Mouse (Mus musculus): ENCODE measurements at regions not wholly inside any gene's neighbourhood (a gene's known extent, or its start where the extent isn't known, plus 50 kb on each side); places are given as distances from the start of the nearest gene placed in this dataset.

DNA sequence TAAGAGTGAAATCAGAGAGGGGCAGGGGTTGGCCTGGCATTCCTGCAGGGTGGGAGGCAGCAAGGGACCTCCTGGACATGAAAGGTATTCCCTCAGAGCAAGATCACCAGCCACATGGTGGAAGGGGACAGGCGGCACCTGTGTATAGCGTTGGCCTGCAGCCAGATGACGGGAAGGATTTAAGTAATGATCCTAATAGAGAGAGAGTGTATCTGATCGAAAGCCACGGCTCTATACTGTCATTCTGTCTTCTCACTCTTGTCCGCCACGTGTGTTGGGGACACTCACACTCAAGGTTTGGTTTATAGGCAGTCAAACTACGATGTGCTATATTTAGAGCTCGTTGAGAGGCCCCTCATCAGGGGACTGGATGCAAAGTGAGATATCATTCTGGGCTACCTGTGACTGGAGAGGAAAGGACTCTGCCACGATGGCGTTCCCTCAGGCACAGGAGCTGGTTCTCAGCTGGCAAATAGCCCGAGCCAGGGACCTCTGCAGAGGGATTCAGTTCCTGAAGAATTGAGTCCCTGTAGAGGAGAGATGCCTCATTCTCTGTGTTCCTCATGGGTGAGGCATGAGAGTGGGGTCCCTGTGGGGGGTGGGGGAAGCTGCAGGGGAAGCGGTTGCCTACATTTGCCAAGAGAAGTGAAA lies 62.9 kb upstream of the Cnih3 start:
- TF ChIP-seq CTCF (IDR thresholded peaks at IDR 0.05; ENCODE audit: extremely low read depth, insufficient read length, insufficient replicate concordance, low read depth, low read length) = no peak
- TF ChIP-seq POLR2A (IDR thresholded peaks at IDR 0.05; ENCODE audit: low read depth, low read length) = no peak
